Mouse (Mus musculus) heart, adult 2 months (tissue): ENCODE data around the gene Cd109. TPM values are rescaled to one million over a fixed set of nuclear protein-coding genes. Genes with fewer than 3 reads are reported as not detected.

ENCODE experiments used
- DNase-seq, 2 experiments: peaks; one replicate each; pipeline ENCODE4 v3.0.0; 2021
- H3K27ac ChIP-seq: fragments of 200-600 bp; 2 replicates; pipeline ENCODE4 v1.8.1; 2022
- H3K27me3 ChIP-seq: fragments of 200-500 bp; 2 replicates; pipeline ENCODE4 v1.6.1; 2012; ENCODE audit warnings: mild to moderate bottlenecking, low read length, inconsistent platforms, mixed read lengths; ENCODE audit not compliant: control insufficient read depth, insufficient read depth
- H3K36me3 ChIP-seq: fragments of 200-500 bp; 2 replicates; pipeline ENCODE4 v1.6.1; 2012; ENCODE audit warnings: low read length, inconsistent platforms; ENCODE audit not compliant: control insufficient read depth, insufficient read depth
- H3K4me1 ChIP-seq: fragments of 200-500 bp; 2 replicates; pipeline ENCODE4 v1.6.1; 2011; ENCODE audit warnings: low read length; ENCODE audit not compliant: control insufficient read depth, insufficient read depth
- H3K4me3 ChIP-seq: fragments of 200-600 bp; 2 replicates; pipeline ENCODE4 v1.8.1; 2022
- H3K79me2 ChIP-seq: fragments of 200-500 bp; replicated peaks from 2 replicates; pipeline ENCODE4 v1.6.1; 2012; ENCODE audit warnings: mild to moderate bottlenecking, inconsistent platforms, low read length, moderate library complexity, mixed read lengths; ENCODE audit not compliant: control insufficient read depth, insufficient read depth
- H3K9ac ChIP-seq: fragments of 200-500 bp; 2 replicates; pipeline ENCODE4 v1.6.1; 2012; ENCODE audit warnings: low read depth, mild to moderate bottlenecking, control low read depth, inconsistent platforms, low read length, mixed read lengths
- CTCF ChIP-seq: fragments of 200-600 bp; IDR thresholded peaks from 2 replicates; pipeline ENCODE4 v1.8.1; 2022; ENCODE audit warnings: antibody characterized with exemption, mild to moderate bottlenecking, moderate library complexity
- EP300 ChIP-seq: fragments of 200-500 bp; IDR thresholded peaks from 2 replicates; pipeline ENCODE4 v1.6.1; 2011; ENCODE audit warnings: low read depth, low read length, control low read depth; ENCODE audit not compliant: insufficient read depth
- POLR2A ChIP-seq: fragments of 200-500 bp; IDR thresholded peaks from 2 replicates; pipeline ENCODE4 v1.6.1; 2011; ENCODE audit warnings: mild to moderate bottlenecking, low read depth, low read length, control low read depth; ENCODE audit not compliant: insufficient read depth
- WGBS: fragments of 180-500 bp; shearing (Covaris S2); methylation state at CpG from one replicate; pipeline ENCODE4 v1.1.7; 2018; 5-methylcytosine and 5-hydroxymethylcytosine counted together
- intact Hi-C: fragments of 180-260 bp; cut with DNase I; formaldehyde crosslinking; loops from one replicate; pipeline ENCODE4 v1.15.1; 2025
- long read RNA-seq: library from polyadenylated mRNA; stranded (forward); transcript quantifications from one replicate; pipeline ENCODE4 v2.0.0, GENCODE M21; 2021
- polyA plus RNA-seq: library from polyadenylated mRNA; depleted of rRNA; stranded (reverse); fragments of >200 nt; gene quantifications from 2 replicates; pipeline ENCODE4 v1.2.3, GENCODE M21; 2012; rRNA removed
- total RNA-seq, 2 experiments: library from RNA; stranded (reverse); gene quantifications; 2 replicates each; pipeline ENCODE4 v1.2.3; 2021

Cd109 gene
- under 1 TPM; 0.77 to 0.89 TPM for total RNA-seq
- polyA plus RNA-seq, result 0.88 and 1.3 TPM in 2 replicates
- long read RNA-seq, partial matches to known transcripts, result 0 of 1 reads
- long read RNA-seq, other reads (novel, unspliced or antisense), result 1 of 1 reads

- Histone ChIP-seq H3K79me2 (no peaks in the 10 kb centered on the region), H3K36me3 (no peaks in the 10 kb centered on the region), H3K27ac (no peak within 1 kb of the TSS; the same call in 1 of the 2 replicates), H3K4me3 (peak within 1 kb of the TSS; percentile 51), H3K9ac (peak within 1 kb of the TSS; percentile 63), H3K4me1 (0 out of 2 replicates have a peak, but pooled peaks cover 2% of the 10 kb centered on the region), H3K27me3 (no peaks in the 10 kb centered on the region)
- intact Hi-C loops, result no loop called here
- peak; percentile 55 to 59 for DNase-seq
- WGBS, result under 1% methylated on average over 43 of the region's 43 CpGs
- TF ChIP-seq CTCF (no peak), EP300 (no peak), POLR2A (no peak)
Observed at GRCm38 (mm10) chr9:78615401-78616021, at the start of gene Cd109. Gene Cd109, plus strand, starts transcription at chr9:78615546.

GRCm38 (mm10) chr9:78569934-78570333 is 45.4 kb upstream of the Cd109 start:
- 97% methylated on average over 9 of the region's 9 CpGs for WGBS
- Histone ChIP-seq H3K9ac (no peak overlapping the region), H3K4me3 (no peak overlapping the region), H3K36me3 (peaks cover 2% of the 10 kb centered on the region; the same call in 1 of the 2 replicates), H3K4me1 (no peaks in the 10 kb centered on the region), H3K79me2 (no peaks in the 10 kb centered on the region; the same call in 1 of the 2 replicates), H3K27me3 (no peaks in the 10 kb centered on the region), H3K27ac (no peak overlapping the region)
- no peak for DNase-seq
- TF ChIP-seq CTCF, result no peak
- no peak for TF ChIP-seq POLR2A
- TF ChIP-seq EP300, result no peak
- intact Hi-C loops, result no loop called here

DNA sequence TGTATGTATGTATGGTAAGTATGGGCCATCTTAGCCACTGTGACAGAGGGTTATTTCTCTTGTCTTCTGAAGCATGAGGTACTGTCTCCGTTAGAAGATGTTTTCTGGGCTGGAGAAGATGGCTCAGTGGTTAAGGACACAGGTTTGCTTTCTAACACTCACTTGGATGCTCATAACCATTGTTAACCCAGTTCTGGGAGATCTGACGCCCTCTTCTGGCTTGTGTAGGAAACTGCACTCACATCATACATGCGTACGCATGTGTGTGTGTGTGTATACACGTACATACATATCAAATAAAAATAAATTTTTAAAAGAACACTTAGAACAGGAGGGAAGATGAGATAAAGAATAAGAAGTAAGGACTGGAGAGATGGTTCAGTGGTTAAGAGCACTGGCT is 38.9 kb upstream of the Cd109 start:
- 85% methylated on average over 5 of the region's 5 CpGs for WGBS
- no peaks in the 10 kb centered on the region for H3K36me3 ChIP-seq
- no peak overlapping the region for H3K4me3 ChIP-seq
- no peaks in the 10 kb centered on the region for H3K4me1 ChIP-seq
- H3K27ac ChIP-seq, result no peak overlapping the region
- no peaks in the 10 kb centered on the region for H3K27me3 ChIP-seq
- H3K79me2 ChIP-seq, result no peaks in the 10 kb centered on the region; the same call in 1 of the 2 replicates
- H3K9ac ChIP-seq, result no peak overlapping the region
- TF ChIP-seq POLR2A (no peak), CTCF (no peak), EP300 (no peak)
- intact Hi-C loops, result no loop called here
- no peak for DNase-seq

- Histone ChIP-seq H3K27me3 (no peaks in the 10 kb centered on the region), H3K27ac (no peak overlapping the region), H3K4me1 (no peaks in the 10 kb centered on the region), H3K36me3 (no peaks in the 10 kb centered on the region), H3K79me2 (no peaks in the 10 kb centered on the region; the same call in 1 of the 2 replicates), H3K9ac (no peak overlapping the region), H3K4me3 (no peak overlapping the region)
- WGBS, result 82% methylated on average over 7 of the region's 7 CpGs
- intact Hi-C loops, result no loop called here
- TF ChIP-seq POLR2A (no peak), CTCF (no peak), EP300 (no peak)
- DNase-seq, result no peak
Observed at GRCm38 (mm10) chr9:78578824-78579223, 36.5 kb upstream of the Cd109 start.

DNA sequence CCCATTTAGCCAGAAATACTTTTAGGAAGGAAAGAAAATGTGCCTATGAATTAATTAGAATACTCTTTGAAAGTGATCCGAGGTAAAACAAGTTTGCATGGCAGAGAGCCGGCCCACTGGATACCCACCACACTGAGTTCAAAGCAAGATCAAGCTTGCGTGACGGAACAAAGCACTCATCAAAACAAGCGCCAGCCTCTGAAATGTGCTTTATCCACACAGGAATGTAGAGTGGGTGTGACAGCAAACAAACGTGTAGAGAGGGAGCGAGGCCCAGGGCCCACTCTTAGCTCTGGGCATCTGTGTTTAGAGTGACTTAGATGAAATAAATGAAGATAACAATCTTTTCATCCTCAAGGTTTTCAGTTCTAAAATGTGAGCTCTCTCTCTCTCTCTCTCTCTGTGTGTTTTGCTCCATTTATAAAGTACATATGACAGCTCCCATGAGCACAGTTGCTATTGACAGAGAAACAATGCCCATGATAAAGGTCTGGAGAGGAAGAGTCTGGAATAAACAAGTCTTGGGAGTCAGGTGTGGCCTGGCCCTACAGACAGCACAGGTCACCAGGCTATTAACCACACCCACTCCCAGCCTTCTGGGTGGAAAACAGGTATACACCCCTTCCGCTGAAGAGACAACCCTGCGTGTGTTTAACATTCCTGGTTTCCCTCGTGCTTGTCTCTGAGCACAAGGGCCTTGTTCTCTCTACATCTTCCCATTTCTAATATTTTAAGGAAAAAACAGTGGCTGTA is 35.5 kb upstream of the Cd109 start:
- intact Hi-C loops, result no loop called here
- DNase-seq, result no peak
- Histone ChIP-seq H3K9ac (no peak overlapping the region), H3K36me3 (no peaks in the 10 kb centered on the region), H3K4me1 (no peaks in the 10 kb centered on the region), H3K79me2 (no peaks in the 10 kb centered on the region), H3K27me3 (no peaks in the 10 kb centered on the region), H3K4me3 (no peak overlapping the region), H3K27ac (no peak overlapping the region)
- WGBS, result 80% methylated on average over 10 of the region's 10 CpGs
- TF ChIP-seq CTCF, result no peak
- TF ChIP-seq EP300, result no peak
- TF ChIP-seq POLR2A, result no peak
